Mouse (Mus musculus) CH12.LX (cell line): ENCODE results near the gene Fam210b. TPM values are rescaled to one million over a fixed set of nuclear protein-coding genes. Genes with fewer than 3 reads are reported as not detected.

Experiments
- DNase-seq: peaks from one replicate; pipeline ENCODE4 v3.0.0-alpha.2; 2013; ENCODE audit errors: extremely low read depth
- H3K27ac ChIP-seq: 2 replicates; pipeline ENCODE4 v1.5.1; 2012; ENCODE audit warnings: low read depth, mild to moderate bottlenecking, control low read depth, moderate library complexity; ENCODE audit not compliant: insufficient read depth
- H3K27me3 ChIP-seq: replicated peaks from 2 replicates; pipeline ENCODE3; 2012; ENCODE audit warnings: inconsistent platforms
- H3K36me3 ChIP-seq, 2 experiments: replicated peaks in 1 of 2; 2 replicates each; pipeline versions ENCODE3 to v1.6.1; 2012; ENCODE audit warnings: inconsistent platforms in 1 of 2, low read length in 1 of 2, mild to moderate bottlenecking in 1 of 2, mixed read lengths in 1 of 2, moderate library complexity in 1 of 2; ENCODE audit not compliant: control insufficient read depth in 1 of 2, insufficient read depth in 1 of 2
- H3K4me1 ChIP-seq, 2 experiments: 2 replicates each; pipeline ENCODE4 v1.6.1; 2012; ENCODE audit warnings: inconsistent platforms in 1 of 2, moderate library complexity in 1 of 2; ENCODE audit not compliant: insufficient read depth in 2 of 2, control insufficient read depth in 1 of 2
- H3K4me2 ChIP-seq: 2 replicates; pipeline ENCODE4 v1.6.1; 2012; ENCODE audit warnings: low read depth, mild to moderate bottlenecking, control low read depth; ENCODE audit not compliant: poor library complexity, insufficient read depth, severe bottlenecking
- H3K4me3 ChIP-seq, 3 experiments: fragments of 150-350 bp in 1 of 3; sonication (generic) in 1 of 3; replicated peaks in 1 of 3; 2 replicates each; pipeline versions ENCODE3 to v1.5.1; 2011 to 2012; ENCODE audit warnings: low read depth in 2 of 3, low read length in 2 of 3, mild to moderate bottlenecking in 2 of 3, moderate library complexity in 2 of 3, control low read depth in 1 of 3, improper control_type of control experiment in 1 of 3, inconsistent platforms in 1 of 3, mixed read lengths in 1 of 3; ENCODE audit not compliant: poor library complexity in 1 of 3
- H3K79me2 ChIP-seq: replicated peaks from 2 replicates; pipeline ENCODE4 v1.6.1; 2012; ENCODE audit warnings: mild to moderate bottlenecking, moderate library complexity; ENCODE audit not compliant: control insufficient read depth, poor library complexity, insufficient read depth, severe bottlenecking; ENCODE audit errors: extremely low read depth
- H3K9ac ChIP-seq: 2 replicates; pipeline ENCODE4 v1.6.1; 2012; ENCODE audit warnings: low read depth, mild to moderate bottlenecking, control low read depth, moderate library complexity; ENCODE audit not compliant: insufficient read depth
- H3K9me3 ChIP-seq: replicated peaks from 2 replicates; pipeline ENCODE3; 2012; ENCODE audit warnings: low read length, inconsistent platforms, mixed read lengths
- EP300 ChIP-seq: IDR thresholded peaks from 2 replicates; pipeline ENCODE4 v1.6.1; 2011; ENCODE audit warnings: low read length, improper control_type of control experiment
- ETS1 ChIP-seq: conservative IDR thresholded peaks from 2 replicates; pipeline ENCODE4 v1.6.1; 2012; ENCODE audit warnings: low read depth, mild to moderate bottlenecking, inconsistent platforms, low read length, improper control_type of control experiment, moderate library complexity
- GABPA ChIP-seq: IDR thresholded peaks from 2 replicates; pipeline ENCODE4 v1.6.1; 2012; ENCODE audit warnings: low read depth, low read length, improper control_type of control experiment, inconsistent platforms; ENCODE audit not compliant: insufficient replicate concordance
- HCFC1 ChIP-seq: IDR thresholded peaks from 2 replicates; pipeline ENCODE4 v1.6.1; 2012; ENCODE audit warnings: low read depth, mild to moderate bottlenecking, inconsistent platforms, low read length, improper control_type of control experiment
- IRF4 ChIP-seq: IDR thresholded peaks from 2 replicates; pipeline ENCODE4 v1.6.1; 2014; ENCODE audit warnings: low read depth, mild to moderate bottlenecking, inconsistent platforms, low read length, improper control_type of control experiment
- JUND ChIP-seq: conservative IDR thresholded peaks from 2 replicates; pipeline ENCODE4 v1.6.1; 2011; ENCODE audit warnings: low read depth, low read length, improper control_type of control experiment
- KAT2A ChIP-seq: IDR thresholded peaks from 2 replicates; pipeline ENCODE4 v1.6.1; 2012; ENCODE audit warnings: low read length, improper control_type of control experiment, inconsistent platforms; ENCODE audit not compliant: insufficient replicate concordance
- MAFK ChIP-seq: IDR thresholded peaks from 2 replicates; pipeline ENCODE4 v1.6.1; 2011; ENCODE audit warnings: low read length, improper control_type of control experiment; ENCODE audit not compliant: insufficient replicate concordance
- MAZ ChIP-seq: IDR thresholded peaks from 2 replicates; pipeline ENCODE4 v1.6.1; 2012; ENCODE audit warnings: low read depth, mild to moderate bottlenecking, inconsistent platforms, low read length, improper control_type of control experiment, moderate library complexity
- MEF2A ChIP-seq: IDR thresholded peaks from 2 replicates; pipeline ENCODE4 v1.6.1; 2014; ENCODE audit warnings: low read depth, mild to moderate bottlenecking, inconsistent platforms, low read length, improper control_type of control experiment, borderline replicate concordance
- MYC ChIP-seq: IDR thresholded peaks from 2 replicates; pipeline ENCODE4 v1.6.1; 2011; ENCODE audit warnings: low read depth, mild to moderate bottlenecking, improper control_type of control experiment, low read length
- NELFE ChIP-seq: IDR thresholded peaks from 2 replicates; pipeline ENCODE4 v1.6.1; 2011; ENCODE audit warnings: low read depth, low read length, improper control_type of control experiment
- POLR2AphosphoS2 ChIP-seq: IDR thresholded peaks from 2 replicates; pipeline ENCODE4 v1.6.1; 2011; ENCODE audit warnings: low read depth, low read length, improper control_type of control experiment
- RAD21 ChIP-seq: IDR thresholded peaks from 2 replicates; pipeline ENCODE4 v1.6.1; 2011; ENCODE audit warnings: low read depth, mild to moderate bottlenecking, low read length, improper control_type of control experiment, moderate library complexity
- TCF12 ChIP-seq: IDR thresholded peaks from 2 replicates; pipeline ENCODE4 v1.6.1; 2014; ENCODE audit warnings: low read depth, mild to moderate bottlenecking, inconsistent platforms, low read length, improper control_type of control experiment
- UBTF ChIP-seq: IDR thresholded peaks from 2 replicates; pipeline ENCODE4 v1.6.1; 2012; ENCODE audit warnings: low read depth, mild to moderate bottlenecking, inconsistent platforms, low read length, improper control_type of control experiment, moderate library complexity
- USF1 ChIP-seq: IDR thresholded peaks from 2 replicates; pipeline ENCODE4 v1.6.1; 2014; ENCODE audit warnings: low read depth, mild to moderate bottlenecking, inconsistent platforms, low read length, improper control_type of control experiment
- dilution Hi-C: fragments of 300-500 bp; cut with MboI; formaldehyde crosslinking; loops from 2 replicates; pipeline ENCODE4 v1.14.3; 2020; ENCODE audit warnings: low sequenced_read_pairs; ENCODE audit not compliant: extremely low pct_unique_long_range_greater_than_20kb, extremely low pct_ligation_motif_present
- in situ Hi-C: fragments of 300-500 bp; cut with MboI; formaldehyde crosslinking; loops from 3 replicates; pipeline ENCODE4 v1.14.3; 2019; ENCODE audit warnings: low sequenced_read_pairs, low pct_ligation_motif_present, low pct_unique_long_range_greater_than_20kb, mixed read lengths
- polyA plus RNA-seq: library from polyadenylated mRNA; unstranded; fragments of >175 nt; gene quantifications from 2 replicates; pipeline ENCODE4 v1.2.1, GENCODE M21; 2012; ENCODE audit warnings: low read depth; ENCODE audit not compliant: insufficient read length
- total RNA-seq, 2 experiments: library from RNA; depleted of rRNA; stranded (reverse); fragments of 300-350 nt in 1 of 2; fragments of >200 nt in 1 of 2; gene quantifications; 2 replicates each; pipeline ENCODE4 v1.2.3; 2012 to 2014

Gene Fam210b
- total and polyA plus RNA-seq, 3 experiments: 0.68 to 1.5 (median 1.2) TPM

DNA sequence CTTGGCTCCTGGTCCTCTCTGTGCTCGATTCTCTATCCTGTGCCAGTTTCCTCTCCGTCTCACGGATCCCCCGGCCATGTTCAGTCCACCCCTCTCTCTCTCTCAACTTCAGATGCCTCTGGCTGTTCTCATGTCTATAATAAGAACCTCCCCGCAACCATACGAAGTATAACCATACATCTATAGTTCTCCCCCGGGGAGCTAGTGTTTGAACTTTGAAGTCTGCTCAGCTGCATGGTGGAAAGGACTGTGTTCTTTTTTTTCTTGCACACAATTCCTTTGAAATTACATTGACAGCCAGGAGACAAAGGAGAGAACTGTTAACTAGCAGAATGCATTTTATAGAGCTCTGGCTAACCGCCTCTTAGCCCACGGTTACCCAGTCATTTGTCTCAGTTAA, 9.4 kb downstream of the Fam210b start:
- DNase-seq: no peak
- TF ChIP-seq MYC: no peak
- TF ChIP-seq POLR2AphosphoS2: peak; percentile 24; the same call in 1 of the 2 replicates
- TF ChIP-seq GABPA: no peak
- no peak for TF ChIP-seq ETS1
- no peak overlapping the region for H3K9ac ChIP-seq
- H3K27ac ChIP-seq: no peak overlapping the region
- dilution Hi-C loops (no loop called here), in situ Hi-C loops (no loop called here)
- H3K4me1 ChIP-seq: peaks cover 0 to 2% of the 10 kb centered on the region in 2 experiments; a peak in 1 of 4 replicates
- H3K79me2 ChIP-seq: peaks cover 1% of the 10 kb centered on the region; the same call in 1 of the 2 replicates
- no peak overlapping the region for H3K4me3 ChIP-seq
- no peaks in the 10 kb centered on the region for H3K9me3 ChIP-seq
- no peaks in the 10 kb centered on the region for H3K27me3 ChIP-seq
- no peak overlapping the region for H3K4me2 ChIP-seq
- peaks cover 45 to 70% of the 10 kb centered on the region in 2 experiments for H3K36me3 ChIP-seq

DNA sequence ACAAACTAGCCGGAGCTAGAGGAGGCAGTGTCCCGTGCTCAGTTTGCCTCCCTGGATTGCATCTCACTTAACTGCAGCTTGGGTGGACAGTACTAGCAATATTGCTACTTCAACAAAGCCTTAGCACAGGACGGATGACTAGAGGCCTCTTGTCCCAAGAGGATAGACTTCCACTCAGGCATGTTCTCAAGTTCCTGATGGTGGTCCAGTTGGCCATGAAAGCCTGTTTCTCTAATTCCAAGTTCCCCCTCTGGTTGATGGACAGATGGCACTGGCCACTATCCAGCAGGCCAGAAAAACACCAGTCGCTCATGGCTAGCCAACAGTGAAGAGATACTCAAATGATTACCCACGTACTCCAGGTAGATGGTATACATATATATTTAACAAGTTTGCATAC, 10.5 kb downstream of the Fam210b start:
- no peak for DNase-seq
- dilution Hi-C loops (no loop called here), in situ Hi-C loops (no loop called here)
- Histone ChIP-seq H3K4me3 (no peak overlapping the region), H3K9ac (no peak overlapping the region), H3K27ac (no peak overlapping the region), H3K79me2 (peaks cover 3% of the 10 kb centered on the region), H3K36me3 (peaks cover 55 to 81% of the 10 kb centered on the region in 2 experiments), H3K4me2 (no peak overlapping the region), H3K9me3 (no peaks in the 10 kb centered on the region), H3K27me3 (no peaks in the 10 kb centered on the region), H3K4me1 (no peaks in the 10 kb centered on the region)
- TF ChIP-seq USF1 (no peak), MAFK (no peak), HCFC1 (no peak), RAD21 (no peak), IRF4 (no peak), MEF2A (no peak), EP300 (no peak), NELFE (no peak), JUND (no peak), KAT2A (no peak), MAZ (no peak), UBTF (no peak), TCF12 (no peak)
